Mouse (Mus musculus): ENCODE results near the gene Morc1.

GRCm38 (mm10) chr16:48613783-48614182 is 182.7 kb downstream of the Morc1 start:
- no peak for TF ChIP-seq EP300 (IDR thresholded peaks at IDR 0.05; ENCODE audit: low read depth)
- no peak for TF ChIP-seq CTCF (IDR thresholded peaks at IDR 0.05; ENCODE audit: low read depth)
